Mouse (Mus musculus) thymus, postnatal 0 days (tissue): Measurements from ENCODE around the gene P3h3. TPM values are rescaled to one million over a fixed set of nuclear protein-coding genes. Genes with fewer than 3 reads are reported as not detected.

Source experiments
- polyA plus RNA-seq: library from polyadenylated mRNA; unstranded; fragments of >200 nt; fragmentation: Nextera tagmentation; extraction: Ambion mirVana; gene quantifications from 2 replicates; pipeline ENCODE4 v1.2.1, GENCODE M21; 2015

The P3h3 gene
- polyA plus RNA-seq, 1 experiment from 2014 or later: 1.9 TPM

Other genes with a start within 250 kb of the P3h3 start
- gene C1s2, start 221.7 kb downstream of the P3h3 start, polyA plus RNA-seq: 0.10 and 0.15 TPM in 2 replicates
- 77.7 and 80.4 TPM in 2 replicates for gene Lpcat3, start 194.7 kb downstream of the P3h3 start, polyA plus RNA-seq
- gene Emg1, start 145.6 kb downstream of the P3h3 start, polyA plus RNA-seq: 368 and 388 TPM in 2 replicates
- 321 and 329 TPM in 2 replicates for gene Phb2, start 145.4 kb downstream of the P3h3 start, polyA plus RNA-seq
- 157 and 167 TPM in 2 replicates for gene Ptpn6, start 119.0 kb downstream of the P3h3 start, polyA plus RNA-seq
- gene Grcc10, start 116.4 kb downstream of the P3h3 start, polyA plus RNA-seq: 541 and 549 TPM in 2 replicates
- gene Gm45234, start 101.7 kb downstream of the P3h3 start, polyA plus RNA-seq: not detected in 2 replicates
- 4.5 and 4.7 TPM in 2 replicates for gene Atn1, start 101.2 kb downstream of the P3h3 start, polyA plus RNA-seq
- 3.8 TPM in 2 replicates for gene Eno2, start 88.1 kb downstream of the P3h3 start, polyA plus RNA-seq
- gene Lrrc23, start 78.0 kb downstream of the P3h3 start, polyA plus RNA-seq: 2.4 and 3.2 TPM in 2 replicates
- gene Spsb2, start 49.1 kb downstream of the P3h3 start, polyA plus RNA-seq: 8.9 and 9.4 TPM in 2 replicates
- 231 and 275 TPM in 2 replicates for gene Tpi1, start 43.5 kb downstream of the P3h3 start, polyA plus RNA-seq
- gene Usp5, start 28.3 kb downstream of the P3h3 start, polyA plus RNA-seq: 93.0 and 93.4 TPM in 2 replicates
- 240 and 258 TPM in 2 replicates for gene Cdca3, start 28.2 kb downstream of the P3h3 start, polyA plus RNA-seq
- 2.3 and 2.4 TPM in 2 replicates for gene Gnb3, start 17.5 kb downstream of the P3h3 start, polyA plus RNA-seq
- gene Gpr162, start 6.2 kb upstream of the P3h3 start, polyA plus RNA-seq: 15.2 and 21.8 TPM in 2 replicates
- 102 TPM in 2 replicates for gene Cd4, start 30.5 kb upstream of the P3h3 start, polyA plus RNA-seq
- 5.5 and 6.1 TPM in 2 replicates for gene Lag3, start 54.0 kb upstream of the P3h3 start, polyA plus RNA-seq
- 204 and 256 TPM in 2 replicates for gene Ptms, start 62.4 kb upstream of the P3h3 start, polyA plus RNA-seq
- 267 and 277 TPM in 2 replicates for gene Mlf2, start 73.6 kb upstream of the P3h3 start, polyA plus RNA-seq
- gene Cops7a, start 107.8 kb upstream of the P3h3 start, polyA plus RNA-seq: 86.0 and 95.5 TPM in 2 replicates
- gene Pianp, start 138.9 kb upstream of the P3h3 start, polyA plus RNA-seq: 0.50 and 0.55 TPM in 2 replicates
- 8.8 and 9.5 TPM in 2 replicates for gene Zfp384, start 151.4 kb upstream of the P3h3 start, polyA plus RNA-seq
- gene Ing4, start 182.0 kb upstream of the P3h3 start, polyA plus RNA-seq: 113 and 118 TPM in 2 replicates
- gene Acrbp, start 191.9 kb upstream of the P3h3 start, polyA plus RNA-seq: 9.2 and 10.2 TPM in 2 replicates
- gene Lpar5, start 210.2 kb upstream of the P3h3 start, polyA plus RNA-seq: 3.5 and 4.2 TPM in 2 replicates
- gene Chd4, start 238.2 kb upstream of the P3h3 start, polyA plus RNA-seq: 70.0 and 84.9 TPM in 2 replicates